Mouse (Mus musculus) thymus, adult 2 months (tissue): ENCODE data around the gene Ftsj1.

ENCODE experiments used
- CTCF ChIP-seq: fragments of 200-500 bp; IDR thresholded peaks from 2 replicates; pipeline ENCODE4 v1.5.1; 2012; ENCODE audit warnings: mild to moderate bottlenecking, control low read depth, low read length, moderate library complexity, borderline replicate concordance; ENCODE audit not compliant: control insufficient read depth, poor library complexity, insufficient read depth; ENCODE audit errors: extremely low read depth
- POLR2A ChIP-seq: fragments of 200-500 bp; IDR thresholded peaks from 2 replicates; pipeline ENCODE4 v1.6.1; 2012; ENCODE audit warnings: mild to moderate bottlenecking, low read length, control low read depth, moderate library complexity; ENCODE audit not compliant: control insufficient read depth, poor library complexity, insufficient read depth; ENCODE audit errors: extremely low read depth

DNA sequence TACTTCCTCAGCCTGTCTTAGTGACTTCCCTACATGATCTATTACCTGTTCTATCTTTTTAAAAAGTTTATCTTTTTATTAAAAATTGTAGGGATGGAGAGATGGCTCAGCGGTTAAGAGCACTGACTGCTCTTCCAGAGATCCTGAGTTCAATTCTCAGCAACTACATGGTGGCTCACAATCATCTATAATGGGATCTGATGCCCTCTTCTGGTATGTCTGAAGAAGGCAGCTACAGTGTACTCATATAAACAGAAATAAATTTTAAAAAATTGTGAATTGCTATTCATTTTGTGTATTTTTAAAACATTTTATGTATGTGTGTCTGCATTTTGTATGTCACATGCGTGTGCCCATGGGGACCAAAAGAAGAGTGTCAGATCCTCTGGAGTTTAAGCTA lies 4.5 kb downstream of the Ftsj1 start:
- no peak for TF ChIP-seq CTCF
- TF ChIP-seq POLR2A, result no peak
